Mouse (Mus musculus): ENCODE results near the gene Elmo2. TPM values are rescaled to one million over a fixed set of nuclear protein-coding genes. Genes with fewer than 3 reads are reported as not detected.

The Elmo2 gene
- polyA plus RNA-seq, 1 experiment from 2014 or later: 109 TPM

GRCm38 (mm10) chr2:165297429-165297828 is 28.9 kb downstream of the Elmo2 start:
- ATAC-seq (ENCODE audit: low FRiP score, low TSS enrichment): no peak
- Histone ChIP-seq H3K27me3 (ENCODE audit: control insufficient read depth, insufficient read depth, low read length) (no peaks in the 10 kb centered on the region), H3K27ac (replicated peaks; ENCODE audit: low read depth, low read length) (no peak overlapping the region), H3K9ac (replicated peaks; ENCODE audit: low read length) (no peak overlapping the region), H3K36me3 (ENCODE audit: control insufficient read depth, insufficient read depth, low read length) (peaks cover 92% of the 10 kb centered on the region), H3K4me2 (ENCODE audit: low read length) (no peak overlapping the region), H3K9me3 (ENCODE audit: control insufficient read depth, low read length) (no peaks in the 10 kb centered on the region), H3K4me1 (ENCODE audit: control insufficient read depth, insufficient read depth, low read length) (no peaks in the 10 kb centered on the region), H3K4me3 (replicated peaks; ENCODE audit: low read depth, low read length) (no peak overlapping the region)
- no peak for DNase-seq
- 95% methylated on average over 11 of the region's 11 CpGs for whole genome bisulfite sequencing

- Histone ChIP-seq H3K27ac (replicated peaks; ENCODE audit: low read depth, low read length) (no peak overlapping the region), H3K27me3 (ENCODE audit: control insufficient read depth, insufficient read depth, low read length) (no peaks in the 10 kb centered on the region), H3K4me2 (ENCODE audit: low read length) (no peak overlapping the region), H3K9me3 (ENCODE audit: control insufficient read depth, low read length) (no peaks in the 10 kb centered on the region), H3K4me1 (ENCODE audit: control insufficient read depth, insufficient read depth, low read length) (no peaks in the 10 kb centered on the region), H3K9ac (replicated peaks; ENCODE audit: low read length) (no peak overlapping the region), H3K4me3 (replicated peaks; ENCODE audit: low read depth, low read length) (no peak overlapping the region), H3K36me3 (ENCODE audit: control insufficient read depth, insufficient read depth, low read length) (peaks cover 92% of the 10 kb centered on the region)
- DNase-seq: no peak
- 90% methylated on average over 18 of the region's 18 CpGs for WGBS
- no peak for ATAC-seq (ENCODE audit: low FRiP score, low TSS enrichment)
These were observed 29.7 kb downstream of the Elmo2 start for GRCm38 (mm10) chr2:165296571-165296970.

DNA sequence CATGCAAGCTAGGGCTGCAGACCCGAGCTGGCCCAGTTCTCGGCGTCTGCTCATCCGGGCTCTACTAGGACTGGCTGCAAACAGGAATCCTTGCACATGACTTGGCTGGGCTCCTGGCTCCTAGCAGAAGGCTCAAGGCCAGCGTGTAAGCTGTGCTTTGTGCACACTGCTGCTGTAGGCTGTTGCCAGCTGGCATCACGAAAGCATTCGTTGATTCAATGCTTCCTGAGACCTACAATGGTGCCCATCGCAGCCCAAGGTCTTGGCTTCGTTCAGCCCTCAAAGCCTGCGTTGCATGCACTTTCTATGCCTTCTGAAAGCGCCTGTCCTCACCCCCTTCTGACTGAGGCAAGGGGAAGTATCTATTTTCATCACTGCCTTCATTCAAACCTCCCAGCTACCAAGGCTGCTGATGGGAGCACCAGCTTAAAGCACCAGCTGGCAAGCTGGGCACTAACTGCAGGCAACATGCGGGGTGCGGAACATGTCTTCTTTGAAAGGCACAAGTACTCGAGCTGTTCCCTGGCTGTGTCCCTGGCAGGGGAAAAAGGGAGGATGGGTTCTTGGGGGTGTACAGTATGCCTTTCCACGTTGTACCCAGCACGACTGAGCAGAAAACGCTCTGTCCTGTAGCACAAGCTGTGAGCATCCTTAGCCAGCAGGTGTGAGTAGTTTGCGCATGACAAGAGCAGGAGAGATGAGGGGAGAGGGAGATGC is 37.8 kb downstream of the Elmo2 start:
- ATAC-seq (ENCODE audit: low FRiP score, low TSS enrichment): peak; percentile 80
- H3K36me3 ChIP-seq (ENCODE audit: control insufficient read depth, insufficient read depth, low read length): peaks cover 40% of the 10 kb centered on the region
- WGBS: 58% methylated on average over 18 of the region's 18 CpGs
- DNase-seq: peak; percentile 75
- no peaks in the 10 kb centered on the region for H3K9me3 ChIP-seq (ENCODE audit: control insufficient read depth, low read length)
- peaks cover 16% of the 10 kb centered on the region for H3K4me1 ChIP-seq (ENCODE audit: control insufficient read depth, insufficient read depth, low read length)
- H3K9ac ChIP-seq (replicated peaks; ENCODE audit: low read length): peak overlapping the region; percentile 68
- peak overlapping the region; percentile 71 for H3K4me3 ChIP-seq (replicated peaks; ENCODE audit: low read depth, low read length)
- H3K4me2 ChIP-seq (ENCODE audit: low read length): peak overlapping the region; percentile 98
- no peaks in the 10 kb centered on the region for H3K27me3 ChIP-seq (ENCODE audit: control insufficient read depth, insufficient read depth, low read length)
- H3K27ac ChIP-seq (replicated peaks; ENCODE audit: low read depth, low read length): peak overlapping the region; percentile 72

DNA sequence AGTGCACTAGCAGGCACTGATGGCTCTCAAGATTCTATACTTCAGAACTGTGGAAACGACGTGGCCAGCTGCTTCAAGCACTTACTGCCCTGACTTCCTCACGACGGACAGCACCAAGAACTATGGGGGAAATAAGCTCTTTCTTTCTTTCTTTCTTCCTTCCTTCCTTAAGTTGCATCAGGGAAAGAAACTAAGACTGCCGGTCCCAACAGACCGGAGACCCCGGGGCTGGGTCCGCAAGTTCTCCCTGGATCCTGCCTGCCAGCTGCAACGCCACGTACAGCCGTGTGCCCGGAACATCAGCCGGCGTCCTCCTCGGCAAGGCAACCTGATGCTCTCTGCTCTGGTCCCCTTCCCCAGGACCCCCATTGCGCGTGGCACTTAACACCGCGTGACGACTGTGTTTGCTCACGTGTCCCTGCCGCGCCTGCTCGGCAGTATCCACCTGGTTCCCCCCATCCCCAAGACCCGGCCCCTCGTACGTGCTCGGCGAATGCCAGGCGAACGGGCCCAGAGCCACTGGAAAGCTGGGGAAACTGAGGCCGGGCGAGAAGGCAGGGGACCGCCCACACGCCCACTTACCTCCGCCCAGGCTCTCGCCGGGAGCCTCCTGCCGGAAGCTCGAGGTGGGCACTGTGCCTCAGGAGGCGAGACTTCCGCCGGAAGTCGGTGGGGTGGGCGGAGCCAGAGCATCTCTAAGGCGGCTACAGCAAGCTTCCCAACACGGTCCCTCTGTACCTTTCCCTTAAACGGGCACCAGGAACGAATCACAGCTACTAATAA is 38.9 kb downstream of the Elmo2 start, which contains the start of gene Slc35c2:
Gene Slc35c2, minus strand, starts transcription at position 668 of the 783 bp plus-strand sequence.
- WGBS: 1% methylated on average over 49 of the region's 49 CpGs
- Histone ChIP-seq H3K9ac (replicated peaks; ENCODE audit: low read length) (peak within 1 kb of the TSS; percentile 68), H3K36me3 (ENCODE audit: control insufficient read depth, insufficient read depth, low read length) (peaks cover 38% of the 10 kb centered on the region), H3K27ac (replicated peaks; ENCODE audit: low read depth, low read length) (peak within 1 kb of the TSS; percentile 72), H3K4me2 (ENCODE audit: low read length) (peak within 1 kb of the TSS; percentile 98), H3K4me3 (replicated peaks; ENCODE audit: low read depth, low read length) (peak within 1 kb of the TSS; percentile 71), H3K9me3 (ENCODE audit: control insufficient read depth, low read length) (no peaks in the 10 kb centered on the region), H3K27me3 (ENCODE audit: control insufficient read depth, insufficient read depth, low read length) (no peaks in the 10 kb centered on the region), H3K4me1 (ENCODE audit: control insufficient read depth, insufficient read depth, low read length) (peaks cover 16% of the 10 kb centered on the region)
- peak; percentile 97 for DNase-seq
- ATAC-seq (ENCODE audit: low FRiP score, low TSS enrichment): peak; percentile 90

DNA sequence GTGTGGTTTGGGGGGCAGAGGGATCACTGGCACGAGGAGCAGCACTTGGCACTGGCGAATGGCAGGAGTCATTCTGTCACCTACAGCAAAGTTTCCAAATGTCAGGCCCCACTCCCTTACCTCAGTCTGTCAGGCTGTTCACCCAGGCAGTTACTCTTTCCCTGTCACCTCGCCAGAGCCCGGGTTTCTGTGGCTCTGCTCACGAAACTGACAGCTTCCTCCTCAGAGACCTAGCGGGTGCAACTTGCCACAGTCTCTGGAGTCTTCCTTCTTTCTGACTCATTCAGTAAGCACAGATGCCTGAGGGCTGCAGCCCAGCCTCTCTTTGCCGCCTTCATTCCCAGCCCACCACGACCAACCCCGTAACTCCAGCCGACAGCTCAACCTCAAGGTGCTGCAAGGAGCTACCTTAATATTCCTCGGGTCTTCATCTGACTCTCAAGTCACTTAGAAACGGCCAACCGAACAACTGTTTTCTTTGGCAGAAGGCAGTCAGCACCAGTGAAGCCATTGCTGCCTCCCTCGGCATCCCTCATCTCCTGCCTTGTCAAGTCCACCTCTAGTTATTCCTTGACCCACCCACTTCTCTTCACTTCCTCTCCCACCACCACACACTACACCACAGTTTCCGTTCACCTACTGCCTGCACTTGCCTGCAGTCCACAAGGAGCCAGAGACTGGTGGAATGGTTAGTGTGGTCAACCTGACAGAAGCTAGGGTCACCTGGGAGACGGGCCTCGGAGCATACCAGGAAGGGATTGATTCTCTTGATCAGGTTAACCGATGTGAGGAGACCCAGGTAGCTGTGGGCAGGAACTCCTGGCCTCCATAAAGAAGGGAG is 39.7 kb downstream of the Elmo2 start:
- DNase-seq (no peak), ATAC-seq (ENCODE audit: low FRiP score, low TSS enrichment) (no peak)
- H3K4me1 ChIP-seq (ENCODE audit: control insufficient read depth, insufficient read depth, low read length): peaks cover 16% of the 10 kb centered on the region
- peaks cover 33% of the 10 kb centered on the region for H3K36me3 ChIP-seq (ENCODE audit: control insufficient read depth, insufficient read depth, low read length)
- H3K9me3 ChIP-seq (ENCODE audit: control insufficient read depth, low read length): no peaks in the 10 kb centered on the region
- H3K9ac ChIP-seq (replicated peaks; ENCODE audit: low read length): peak overlapping the region; percentile 68
- H3K27me3 ChIP-seq (ENCODE audit: control insufficient read depth, insufficient read depth, low read length): no peaks in the 10 kb centered on the region
- no peak overlapping the region for H3K27ac ChIP-seq (replicated peaks; ENCODE audit: low read depth, low read length)
- peak overlapping the region; percentile 71 for H3K4me3 ChIP-seq (replicated peaks; ENCODE audit: low read depth, low read length)
- 74% methylated on average over 18 of the region's 18 CpGs for WGBS
- peak overlapping the region; percentile 98 for H3K4me2 ChIP-seq (ENCODE audit: low read length)

- no peak for ATAC-seq (ENCODE audit: low FRiP score, low TSS enrichment)
- 91% methylated on average over 8 of the region's 8 CpGs for WGBS
- no peak overlapping the region for H3K4me3 ChIP-seq (replicated peaks; ENCODE audit: low read depth, low read length)
- H3K27ac ChIP-seq (replicated peaks; ENCODE audit: low read depth, low read length): no peak overlapping the region
- peaks cover 16% of the 10 kb centered on the region for H3K4me1 ChIP-seq (ENCODE audit: control insufficient read depth, insufficient read depth, low read length)
- no peaks in the 10 kb centered on the region for H3K9me3 ChIP-seq (ENCODE audit: control insufficient read depth, low read length)
- H3K27me3 ChIP-seq (ENCODE audit: control insufficient read depth, insufficient read depth, low read length): no peaks in the 10 kb centered on the region
- no peak overlapping the region for H3K9ac ChIP-seq (replicated peaks; ENCODE audit: low read length)
- no peak for DNase-seq
- H3K4me2 ChIP-seq (ENCODE audit: low read length): no peak overlapping the region
- peaks cover 32% of the 10 kb centered on the region for H3K36me3 ChIP-seq (ENCODE audit: control insufficient read depth, insufficient read depth, low read length)
These were observed 40.7 kb downstream of the Elmo2 start for GRCm38 (mm10) chr2:165285621-165286020.

DNA sequence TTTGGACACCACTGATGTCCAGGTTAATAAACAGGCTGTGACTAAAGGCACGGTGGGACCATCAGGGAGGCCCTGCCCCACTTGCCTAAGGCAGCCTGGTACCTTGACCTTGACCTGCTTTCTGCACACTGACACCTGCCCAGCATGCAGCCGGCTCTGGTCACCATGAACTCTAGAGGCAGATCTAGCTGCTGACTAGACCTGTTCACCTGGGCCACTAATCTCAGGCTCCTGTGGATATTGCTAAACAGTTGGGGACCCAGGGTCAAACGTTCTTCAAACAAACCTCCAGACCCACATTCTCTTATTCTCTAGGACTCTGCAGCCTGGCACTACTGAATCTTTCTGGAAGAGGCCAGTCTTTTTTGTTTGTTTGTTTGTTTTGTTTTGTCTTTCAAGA is 41.2 kb downstream of the Elmo2 start:
- Histone ChIP-seq H3K36me3 (ENCODE audit: control insufficient read depth, insufficient read depth, low read length) (peaks cover 28% of the 10 kb centered on the region), H3K4me2 (ENCODE audit: low read length) (no peak overlapping the region), H3K27me3 (ENCODE audit: control insufficient read depth, insufficient read depth, low read length) (no peaks in the 10 kb centered on the region), H3K4me3 (replicated peaks; ENCODE audit: low read depth, low read length) (no peak overlapping the region), H3K27ac (replicated peaks; ENCODE audit: low read depth, low read length) (no peak overlapping the region), H3K9ac (replicated peaks; ENCODE audit: low read length) (no peak overlapping the region), H3K4me1 (ENCODE audit: control insufficient read depth, insufficient read depth, low read length) (peaks cover 18% of the 10 kb centered on the region), H3K9me3 (ENCODE audit: control insufficient read depth, low read length) (no peaks in the 10 kb centered on the region)
- ATAC-seq (ENCODE audit: low FRiP score, low TSS enrichment) (no peak), DNase-seq (no peak)
- WGBS: 85% methylated on average over 3 of the region's 3 CpGs

DNA sequence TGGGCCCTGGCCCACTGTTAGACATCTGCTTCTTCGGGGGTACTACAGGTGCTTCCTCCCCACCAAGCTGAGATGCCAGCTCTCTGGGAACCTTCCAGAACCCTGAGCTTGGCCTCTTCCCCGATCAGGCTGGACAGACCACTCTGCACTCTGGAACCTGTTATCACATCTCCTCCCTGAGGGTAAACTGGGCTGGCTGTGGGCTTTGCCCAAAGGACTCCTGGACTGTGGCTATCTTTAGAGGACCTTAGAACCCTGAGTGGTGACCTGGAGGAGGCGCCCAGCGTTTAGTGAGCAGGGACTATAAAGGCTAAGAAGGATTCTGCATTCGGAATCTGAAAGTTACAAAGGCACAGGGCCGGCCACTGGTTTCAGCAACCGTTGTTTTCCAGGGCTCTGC is 41.9 kb downstream of the Elmo2 start:
- Histone ChIP-seq H3K4me3 (replicated peaks; ENCODE audit: low read depth, low read length) (no peak overlapping the region), H3K27me3 (ENCODE audit: control insufficient read depth, insufficient read depth, low read length) (no peaks in the 10 kb centered on the region), H3K4me2 (ENCODE audit: low read length) (no peak overlapping the region), H3K9ac (replicated peaks; ENCODE audit: low read length) (no peak overlapping the region), H3K4me1 (ENCODE audit: control insufficient read depth, insufficient read depth, low read length) (peaks cover 23% of the 10 kb centered on the region), H3K9me3 (ENCODE audit: control insufficient read depth, low read length) (no peaks in the 10 kb centered on the region), H3K36me3 (ENCODE audit: control insufficient read depth, insufficient read depth, low read length) (peaks cover 22% of the 10 kb centered on the region), H3K27ac (replicated peaks; ENCODE audit: low read depth, low read length) (no peak overlapping the region)
- WGBS: 89% methylated on average over 7 of the region's 7 CpGs
- ATAC-seq (ENCODE audit: low FRiP score, low TSS enrichment): no peak
- DNase-seq: no peak
